Mouse (Mus musculus) forebrain, embryonic 16.5 days (tissue): ENCODE data around the gene Prkar1a. TPM values are rescaled to one million over a fixed set of nuclear protein-coding genes. Genes with fewer than 3 reads are reported as not detected.

Experiments
- ATAC-seq: fragments of 200-750 bp; cut with Nextera tagmentation; 2 replicates; pipeline ENCODE4 v1.8.0; 2017; ENCODE audit warnings: mild to moderate bottlenecking, moderate library complexity
- H3K27ac ChIP-seq: fragments of 300-500 bp; sonication (generic); 2 replicates; pipeline ENCODE4 v1.5.1; 2014; ENCODE audit warnings: low read length, control low read depth
- H3K27me3 ChIP-seq: fragments of 300-500 bp; sonication (generic); replicated peaks from 2 replicates; pipeline ENCODE4 v1.6.1; 2014; ENCODE audit warnings: low read length; ENCODE audit not compliant: control insufficient read depth, insufficient read depth
- H3K36me3 ChIP-seq: fragments of 300-500 bp; sonication (generic); 2 replicates; pipeline ENCODE4 v1.6.1; 2014; ENCODE audit not compliant: control insufficient read depth, insufficient read depth
- H3K4me1 ChIP-seq: fragments of 300-500 bp; sonication (generic); replicated peaks from 2 replicates; pipeline ENCODE4 v1.6.1; 2014; ENCODE audit warnings: low read length; ENCODE audit not compliant: control insufficient read depth, insufficient read depth
- H3K4me2 ChIP-seq: fragments of 300-500 bp; sonication (generic); 2 replicates; pipeline ENCODE4 v1.6.1; 2014; ENCODE audit warnings: mild to moderate bottlenecking, low read length, control low read depth
- H3K4me3 ChIP-seq: fragments of 300-500 bp; sonication (generic); replicated peaks from 2 replicates; pipeline ENCODE4 v1.5.1; 2014; ENCODE audit warnings: mild to moderate bottlenecking, low read length, control low read depth
- H3K9ac ChIP-seq: fragments of 300-500 bp; sonication (generic); replicated peaks from 2 replicates; pipeline ENCODE4 v1.6.1; 2014; ENCODE audit warnings: low read depth, low read length, control low read depth
- H3K9me3 ChIP-seq: fragments of 300-500 bp; sonication (generic); 2 replicates; pipeline ENCODE4 v1.6.1; 2016; ENCODE audit warnings: low read length; ENCODE audit not compliant: control insufficient read depth
- WGBS: fragments of 180-500 bp; shearing (Covaris S2); extraction: QIAGEN DNeasy Blood & Tissue Kit; methylation state at CpG from one replicate; pipeline ENCODE4 v1.1.7; 2014; 5-methylcytosine and 5-hydroxymethylcytosine counted together
- polyA plus RNA-seq: library from polyadenylated mRNA; unstranded; fragments of >200 nt; fragmentation: Nextera tagmentation; extraction: Ambion mirVana; gene quantifications from 2 replicates; pipeline ENCODE4 v1.2.1, GENCODE M21; 2015

Gene Prkar1a
- polyA plus RNA-seq, 1 experiment from 2014 or later, result 521 TPM

- Histone ChIP-seq H3K27me3 (no peaks in the 10 kb centered on the region), H3K9ac (no peak overlapping the region), H3K9me3 (no peaks in the 10 kb centered on the region), H3K4me2 (no peak overlapping the region), H3K27ac (no peak overlapping the region), H3K36me3 (no peaks in the 10 kb centered on the region; the same call in 1 of the 2 replicates), H3K4me3 (no peak overlapping the region), H3K4me1 (0 out of 2 replicates have a peak, but pooled peaks cover 3% of the 10 kb centered on the region)
- WGBS, result 81% methylated on average over 3 of the region's 3 CpGs
- ATAC-seq, result no peak
These were observed 26.0 kb downstream of the Prkar1a start for GRCm38 (mm10) chr11:109675208-109675607.

- Histone ChIP-seq H3K27ac (no peak overlapping the region), H3K9ac (no peak overlapping the region), H3K9me3 (no peaks in the 10 kb centered on the region), H3K27me3 (no peaks in the 10 kb centered on the region), H3K4me2 (no peak overlapping the region), H3K4me1 (no peaks in the 10 kb centered on the region), H3K36me3 (no peaks in the 10 kb centered on the region; the same call in 1 of the 2 replicates), H3K4me3 (no peak overlapping the region)
- no peak for ATAC-seq
- 91% methylated on average over 9 of the region's 9 CpGs for WGBS
These were observed 26.6 kb downstream of the Prkar1a start for GRCm38 (mm10) chr11:109675771-109676170.

GRCm38 (mm10) chr11:109676621-109677373 lies 27.6 kb downstream of the Prkar1a start:
- no peaks in the 10 kb centered on the region for H3K4me1 ChIP-seq
- H3K27me3 ChIP-seq, result no peaks in the 10 kb centered on the region
- no peak for ATAC-seq
- no peak overlapping the region for H3K27ac ChIP-seq
- H3K4me3 ChIP-seq, result no peak overlapping the region
- no peaks in the 10 kb centered on the region for H3K9me3 ChIP-seq
- no peaks in the 10 kb centered on the region; the same call in 1 of the 2 replicates for H3K36me3 ChIP-seq
- H3K9ac ChIP-seq, result no peak overlapping the region
- WGBS, result 47% methylated on average over 12 of the region's 12 CpGs
- H3K4me2 ChIP-seq, result no peak overlapping the region

GRCm38 (mm10) chr11:109678291-109678690 lies 29.1 kb downstream of the Prkar1a start:
- Histone ChIP-seq H3K4me2 (no peak overlapping the region), H3K27ac (no peak overlapping the region), H3K36me3 (no peaks in the 10 kb centered on the region), H3K9ac (no peak overlapping the region), H3K27me3 (no peaks in the 10 kb centered on the region), H3K4me1 (no peaks in the 10 kb centered on the region), H3K4me3 (no peak overlapping the region), H3K9me3 (no peaks in the 10 kb centered on the region)
- ATAC-seq, result no peak
- 82% methylated on average over 12 of the region's 12 CpGs for WGBS

- no peak for ATAC-seq
- Histone ChIP-seq H3K9ac (no peak overlapping the region), H3K9me3 (no peaks in the 10 kb centered on the region; the same call in 1 of the 2 replicates), H3K4me3 (no peak overlapping the region), H3K4me2 (no peak overlapping the region), H3K36me3 (no peaks in the 10 kb centered on the region), H3K27ac (no peak overlapping the region), H3K4me1 (no peaks in the 10 kb centered on the region), H3K27me3 (no peaks in the 10 kb centered on the region)
- WGBS, result 75% methylated on average over 9 of the region's 9 CpGs
These were observed 31.7 kb downstream of the Prkar1a start for GRCm38 (mm10) chr11:109680934-109681333.

- no peak overlapping the region for H3K4me2 ChIP-seq
- H3K9me3 ChIP-seq, result no peaks in the 10 kb centered on the region; the same call in 1 of the 2 replicates
- no peak overlapping the region for H3K27ac ChIP-seq
- H3K4me1 ChIP-seq, result no peaks in the 10 kb centered on the region
- no peak overlapping the region for H3K9ac ChIP-seq
- ATAC-seq, result no peak
- H3K27me3 ChIP-seq, result no peaks in the 10 kb centered on the region
- no peak overlapping the region for H3K4me3 ChIP-seq
- WGBS, result 83% methylated on average over 3 of the region's 3 CpGs
- H3K36me3 ChIP-seq, result no peaks in the 10 kb centered on the region
These were observed 32.4 kb downstream of the Prkar1a start for GRCm38 (mm10) chr11:109681556-109681955.

- Histone ChIP-seq H3K4me2 (no peak overlapping the region), H3K4me1 (no peaks in the 10 kb centered on the region), H3K27me3 (no peaks in the 10 kb centered on the region), H3K4me3 (no peak overlapping the region), H3K9ac (no peak overlapping the region), H3K27ac (no peak overlapping the region), H3K9me3 (no peaks in the 10 kb centered on the region; the same call in 1 of the 2 replicates), H3K36me3 (no peaks in the 10 kb centered on the region)
- WGBS, result 93% methylated on average over 6 of the region's 6 CpGs
- no peak for ATAC-seq
These were observed 33.0 kb downstream of the Prkar1a start for GRCm38 (mm10) chr11:109682221-109682620.

GRCm38 (mm10) chr11:109689539-109689938 lies 40.3 kb downstream of the Prkar1a start:
- no peak for ATAC-seq
- Histone ChIP-seq H3K4me2 (no peak overlapping the region), H3K4me3 (no peak overlapping the region), H3K9me3 (no peaks in the 10 kb centered on the region; the same call in 1 of the 2 replicates), H3K27me3 (no peaks in the 10 kb centered on the region), H3K36me3 (no peaks in the 10 kb centered on the region), H3K9ac (no peak overlapping the region), H3K4me1 (no peaks in the 10 kb centered on the region), H3K27ac (no peak overlapping the region)
- WGBS, result 95% methylated on average over 4 of the region's 4 CpGs

GRCm38 (mm10) chr11:109692737-109693136 lies 43.5 kb downstream of the Prkar1a start:
- 35% methylated on average over 3 of the region's 3 CpGs for WGBS
- no peak overlapping the region for H3K27ac ChIP-seq
- no peaks in the 10 kb centered on the region for H3K27me3 ChIP-seq
- H3K9ac ChIP-seq, result no peak overlapping the region
- H3K9me3 ChIP-seq, result no peaks in the 10 kb centered on the region
- H3K4me3 ChIP-seq, result no peak overlapping the region
- H3K4me2 ChIP-seq, result no peak overlapping the region
- H3K4me1 ChIP-seq, result no peaks in the 10 kb centered on the region
- H3K36me3 ChIP-seq, result no peaks in the 10 kb centered on the region
- no peak for ATAC-seq
